Mouse (Mus musculus) neutrophil, adult 59 days (primary cell): ENCODE measurements around the gene Sim1. TPM values are rescaled to one million over a fixed set of nuclear protein-coding genes. Genes with fewer than 3 reads are reported as not detected.

Experiments
- total RNA-seq, 2 experiments: library from RNA; stranded (reverse); gene quantifications; 1 replicate in 1 of 2; 2 replicates in 1 of 2; pipeline ENCODE4 v1.2.4; 2023

The Sim1 gene
- not detected for total RNA-seq

DNA sequence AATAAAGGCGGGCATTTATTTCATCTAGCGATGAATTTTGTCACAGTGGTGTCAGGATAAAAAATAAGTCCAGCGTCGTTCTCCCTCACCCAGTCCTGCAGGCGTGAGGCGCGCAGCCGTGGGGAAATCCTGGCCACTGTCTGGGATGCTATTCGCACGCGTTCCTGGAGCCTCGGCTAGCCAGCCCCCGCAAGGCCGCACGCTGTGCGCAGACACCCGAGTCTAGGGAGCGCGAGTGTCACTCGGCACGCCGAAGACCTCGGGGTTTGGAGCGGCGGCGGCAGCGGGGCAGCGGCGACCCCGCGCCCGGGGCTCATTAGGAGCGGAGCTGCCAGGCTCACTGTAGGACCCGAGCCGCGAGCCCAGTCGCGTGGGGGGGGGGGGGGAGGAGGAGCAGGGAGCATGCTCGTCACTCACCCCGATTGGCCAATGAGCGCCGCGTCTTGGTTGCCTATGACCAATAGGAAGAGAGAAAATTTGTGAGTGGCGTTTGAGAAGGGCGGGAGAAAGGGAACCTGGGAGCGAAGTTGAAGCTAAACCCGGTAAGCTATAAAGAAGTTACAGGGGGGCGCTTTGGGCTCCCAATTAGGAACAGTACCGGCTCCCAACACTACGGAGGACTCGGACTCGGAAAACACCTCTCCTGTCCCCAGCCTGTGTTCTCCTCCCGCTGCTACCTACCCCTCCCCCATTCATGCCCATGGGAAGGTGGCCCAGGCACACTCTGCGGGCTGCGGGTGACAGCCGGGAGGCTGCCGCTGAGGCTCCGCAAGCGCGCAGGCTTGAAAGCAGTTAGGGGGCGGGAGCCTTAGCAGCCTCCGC is at the start of gene Sim1:
Gene Sim1, plus strand, starts transcription at position 585 of the 822 bp plus-strand sequence.

